Mouse (Mus musculus) megakaryocyte, embryonic 14.5 days (primary cell): ENCODE measurements at regions not wholly inside any gene's neighbourhood (a gene's known extent, or its start where the extent isn't known, plus 50 kb on each side); places are given as distances from the start of the nearest gene placed in this dataset.

ENCODE experiments used
- FLI1 ChIP-seq: IDR thresholded peaks from 2 replicates; pipeline ENCODE4 v1.6.1; 2012; ENCODE audit warnings: low read length, inconsistent platforms, mixed read lengths
- GATA1 ChIP-seq: IDR thresholded peaks from 3 replicates; pipeline ENCODE4 v1.6.1; 2012; ENCODE audit warnings: mixed read lengths, low read length, inconsistent platforms, borderline replicate concordance

- TF ChIP-seq GATA1: no peak
- no peak for TF ChIP-seq FLI1
Measured at GRCm38 (mm10) chr13:28692587-28692986, 260.9 kb downstream of the Sox4 start.
